Mouse (Mus musculus) monocyte, adult 2 months (primary cell): ENCODE results near the gene Msh6.
"Not testable (repeated sequence)": the region's sequence is repeated elsewhere in the genome, so short reads cannot be mapped to it uniquely, and the experiment has no call there.

ENCODE experiments used
- DNase-seq, 2 experiments: peaks; one replicate each; pipeline ENCODE4 v3.0.0; 2022; ENCODE audit warnings: low spot score in 2 of 2, low read depth in 1 of 2

Gene Msh6

DNA sequence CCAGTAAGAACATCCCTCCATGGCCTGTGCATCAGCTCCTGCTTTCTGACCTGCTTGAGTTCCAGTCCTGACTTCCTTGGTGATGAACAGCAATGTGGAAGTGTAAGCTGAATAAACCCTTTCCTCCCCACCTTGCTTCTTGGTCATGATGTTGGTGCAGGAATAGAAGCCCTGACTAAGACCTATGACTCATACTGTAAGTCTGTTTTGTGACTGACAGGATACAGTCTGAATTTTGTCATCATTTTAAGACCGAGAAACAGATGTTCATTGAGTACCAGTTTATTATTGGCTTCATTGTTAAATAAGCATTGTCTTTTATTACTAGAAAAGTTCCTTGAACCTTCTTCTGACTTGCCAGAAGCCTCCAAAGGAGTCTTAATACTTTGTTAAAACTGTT, 4.8 kb downstream of the Msh6 start:
- DNase-seq: not testable (repeated sequence)

DNA sequence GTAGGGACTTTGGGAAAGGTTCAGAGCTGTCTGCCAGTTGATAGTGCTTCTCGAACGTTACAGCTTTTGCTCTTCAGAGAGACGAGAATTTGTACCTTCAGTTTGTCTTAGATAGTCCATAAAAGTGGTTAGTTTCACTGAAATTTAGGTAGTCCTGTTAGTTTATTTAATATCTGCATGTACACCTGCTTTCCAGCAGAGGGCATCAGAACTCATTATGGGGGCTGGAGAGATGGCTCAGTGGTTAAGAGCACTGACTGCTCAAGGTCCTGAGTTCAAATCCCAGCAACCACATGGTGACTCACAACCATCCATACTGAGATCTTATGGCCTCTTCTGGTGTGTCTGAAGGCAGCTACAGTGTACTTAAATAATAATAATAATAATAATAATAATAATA, 7.2 kb downstream of the Msh6 start:
- no peak for DNase-seq

DNA sequence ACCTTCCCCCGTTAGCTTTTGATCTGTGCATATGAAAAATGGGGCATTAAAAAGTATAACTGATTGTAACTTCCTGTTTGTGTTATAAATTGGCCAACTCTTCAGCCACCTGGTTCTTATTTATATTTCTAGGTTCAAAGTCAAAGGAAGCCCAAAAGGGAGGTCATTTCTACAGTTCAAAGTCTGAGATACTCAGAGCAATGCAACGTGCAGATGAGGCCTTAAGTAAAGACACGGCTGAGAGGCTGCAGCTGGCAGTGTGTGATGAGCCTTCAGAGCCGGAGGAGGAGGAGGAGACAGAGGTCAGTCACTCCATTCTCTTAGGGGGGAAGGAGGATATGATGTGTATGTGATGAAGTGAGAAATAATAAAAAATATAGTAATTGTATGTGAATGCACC, 8.5 kb downstream of the Msh6 start:
- DNase-seq: no peak

DNA sequence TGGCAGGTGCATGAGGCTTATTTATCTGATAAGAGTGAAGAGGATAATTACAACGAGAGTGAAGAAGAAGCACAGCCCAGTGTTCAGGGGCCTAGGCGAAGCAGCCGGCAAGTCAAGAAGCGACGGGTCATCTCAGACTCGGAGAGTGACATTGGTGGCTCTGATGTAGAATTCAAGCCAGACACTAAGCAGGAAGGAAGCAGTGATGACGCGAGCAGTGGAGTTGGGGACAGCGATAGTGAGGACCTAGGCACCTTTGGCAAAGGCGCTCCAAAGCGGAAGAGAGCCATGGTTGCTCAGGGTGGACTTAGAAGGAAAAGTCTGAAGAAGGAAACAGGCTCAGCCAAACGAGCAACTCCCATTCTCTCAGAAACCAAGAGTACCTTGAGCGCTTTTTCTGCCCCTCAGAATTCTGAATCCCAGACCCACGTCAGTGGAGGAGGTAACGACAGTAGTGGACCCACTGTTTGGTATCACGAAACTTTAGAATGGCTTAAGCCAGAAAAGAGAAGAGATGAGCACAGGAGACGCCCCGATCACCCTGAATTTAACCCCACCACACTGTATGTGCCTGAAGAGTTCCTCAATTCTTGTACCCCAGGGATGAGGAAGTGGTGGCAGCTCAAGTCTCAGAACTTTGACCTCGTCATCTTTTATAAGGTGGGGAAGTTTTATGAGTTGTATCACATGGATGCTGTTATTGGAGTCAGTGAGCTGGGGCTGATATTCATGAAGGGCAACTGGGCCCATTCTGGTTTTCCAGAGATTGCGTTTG, 9.8 kb downstream of the Msh6 start:
- peak; percentile 29 to 47 for DNase-seq

DNA sequence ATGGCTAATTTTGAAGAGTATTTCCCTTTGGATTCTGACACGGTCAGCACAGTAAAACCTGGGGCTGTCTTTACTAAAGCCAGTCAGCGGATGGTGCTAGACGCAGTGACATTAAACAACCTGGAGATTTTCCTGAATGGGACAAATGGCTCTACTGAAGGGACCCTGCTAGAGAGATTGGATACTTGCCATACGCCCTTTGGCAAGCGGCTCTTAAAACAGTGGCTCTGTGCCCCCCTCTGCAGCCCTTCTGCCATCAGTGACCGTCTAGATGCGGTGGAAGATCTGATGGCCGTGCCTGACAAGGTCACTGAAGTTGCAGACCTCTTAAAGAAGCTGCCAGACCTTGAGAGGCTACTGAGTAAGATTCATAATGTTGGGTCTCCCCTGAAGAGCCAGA, 11.1 kb downstream of the Msh6 start:
- DNase-seq: no peak

DNA sequence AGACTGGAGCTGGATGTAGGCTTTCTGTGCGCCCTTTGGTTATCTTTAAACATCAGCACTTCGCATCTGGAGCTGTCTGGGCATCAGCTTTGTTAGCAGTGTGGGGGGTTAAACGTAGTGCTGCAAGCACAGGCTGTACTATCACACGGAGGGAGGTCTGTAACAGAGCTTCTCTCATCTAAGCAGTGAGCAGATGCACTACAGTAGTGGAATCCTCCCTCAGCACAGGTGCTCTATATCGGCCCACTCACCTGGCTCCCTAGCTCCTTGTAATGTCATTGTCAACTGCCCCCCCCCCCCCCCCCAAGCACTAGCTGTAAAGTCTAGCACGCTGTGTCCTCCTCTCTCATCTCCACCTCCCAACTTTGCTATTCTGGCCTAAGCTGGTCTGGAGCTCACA, 12.6 kb downstream of the Msh6 start:
- no peak for DNase-seq

DNA sequence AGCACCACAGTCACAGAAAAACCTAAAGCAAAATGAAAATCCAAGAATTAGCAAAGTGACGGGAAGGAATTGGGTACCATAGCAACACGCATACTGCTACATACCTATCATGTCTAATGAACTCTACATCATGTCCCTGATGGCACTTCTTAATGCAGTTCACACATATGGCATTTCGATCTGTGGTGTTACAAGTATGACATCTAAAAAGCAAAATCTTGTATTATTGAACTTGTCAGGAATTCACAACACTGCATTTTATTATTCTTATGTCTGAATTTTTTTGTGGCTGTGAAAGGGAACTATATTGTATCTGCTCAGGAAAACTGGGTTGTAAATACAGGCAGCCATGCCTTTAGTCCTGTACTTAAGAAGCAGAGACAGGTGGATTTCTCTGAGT, 17.3 kb downstream of the Msh6 start:
- DNase-seq: no peak

DNA sequence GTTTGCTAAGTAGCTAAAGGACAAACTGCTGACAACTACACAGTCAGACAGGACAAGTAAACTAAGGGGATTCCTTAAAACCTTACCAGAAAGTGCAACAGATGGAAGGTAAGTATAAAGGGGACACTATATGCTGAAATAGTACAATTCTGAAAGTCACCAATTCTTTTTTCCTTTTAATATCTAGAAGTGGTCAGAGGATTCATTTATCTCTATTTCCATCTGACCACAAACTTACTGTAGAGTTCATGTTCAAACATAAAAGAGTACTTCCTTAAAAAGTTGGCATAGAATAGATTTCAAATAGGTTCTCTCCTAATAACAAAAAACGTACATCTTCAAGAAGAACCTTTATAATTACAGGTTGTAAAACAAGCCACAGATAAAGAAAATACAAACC, 18.5 kb downstream of the Msh6 start:
- DNase-seq: no peak

DNA sequence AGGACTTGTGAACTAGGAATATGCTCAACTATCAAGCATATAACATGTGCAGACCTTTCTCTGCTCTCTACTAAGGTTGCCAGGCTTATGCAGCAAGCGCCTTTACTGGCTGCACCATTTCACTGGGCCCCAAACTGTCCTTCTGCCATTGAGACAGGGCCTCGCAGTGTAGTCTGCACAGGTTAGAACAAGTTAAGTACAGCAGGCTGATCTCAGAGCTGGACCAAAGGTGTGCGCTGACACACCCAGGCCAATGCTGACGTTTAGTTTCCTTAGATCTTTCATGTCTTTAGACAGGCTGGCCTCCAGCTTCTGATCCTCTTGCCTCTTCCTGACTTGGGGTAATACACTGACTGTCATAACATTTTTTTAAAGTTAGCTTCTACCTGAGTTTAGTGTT, 22.9 kb downstream of the Msh6 start:
- no peak for DNase-seq

DNA sequence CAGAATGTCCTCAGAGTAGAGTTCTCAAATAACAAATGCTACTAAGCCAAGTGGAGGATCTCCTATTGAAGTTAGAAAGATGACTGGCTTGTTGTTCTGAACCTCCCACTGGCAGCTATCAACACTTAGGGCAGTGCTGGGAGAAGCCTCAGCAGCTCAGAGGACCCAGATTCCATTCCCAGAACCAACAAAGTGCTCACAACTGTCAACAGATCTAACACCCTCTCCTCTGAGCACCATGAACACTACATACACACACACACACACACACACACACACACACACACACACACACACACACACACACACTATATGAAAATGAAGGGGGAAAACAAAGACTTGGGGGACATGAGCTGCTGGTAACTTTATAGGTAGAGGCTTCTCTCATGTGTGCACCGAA, 30.0 kb downstream of the Msh6 start:
- no peak for DNase-seq

DNA sequence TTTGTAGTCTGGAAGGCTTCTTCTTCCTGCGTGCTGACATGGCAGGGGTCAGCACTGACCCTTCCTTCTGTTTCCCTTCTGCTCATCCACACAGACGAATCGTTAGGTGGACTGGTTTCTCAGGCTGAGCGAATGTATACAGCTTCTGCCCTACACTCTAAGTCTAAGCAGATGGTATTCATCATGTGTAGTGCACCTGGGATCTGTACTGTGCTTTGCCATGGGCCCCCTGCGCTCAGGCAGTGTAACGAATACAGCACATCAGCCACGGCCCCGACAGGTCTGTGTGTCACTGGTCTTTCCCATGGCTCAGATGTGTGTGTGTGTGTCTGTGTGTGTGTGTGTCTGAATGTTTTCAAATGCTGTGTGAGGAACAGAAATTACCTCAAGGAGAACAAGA, 32.1 kb downstream of the Msh6 start:
- no peak for DNase-seq

DNA sequence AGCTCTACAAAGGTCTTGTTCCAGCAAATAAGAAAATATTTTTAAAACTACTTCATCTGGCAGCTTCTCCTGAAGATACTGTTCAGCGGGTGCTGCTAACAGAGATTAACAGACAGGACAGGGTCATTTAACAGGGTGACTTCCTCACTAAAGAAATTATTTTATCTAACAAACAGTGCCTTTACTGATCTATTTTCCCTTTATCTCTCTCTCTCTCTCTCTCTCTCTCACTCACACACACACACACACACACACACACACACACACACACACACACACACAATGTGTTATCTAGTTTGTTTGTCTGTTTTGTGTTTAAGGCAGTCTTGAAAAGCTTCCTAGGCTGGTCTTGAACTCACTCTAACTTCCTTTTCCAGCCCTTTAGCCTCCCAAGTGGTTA, 39.6 kb downstream of the Msh6 start:
- DNase-seq: no peak

DNA sequence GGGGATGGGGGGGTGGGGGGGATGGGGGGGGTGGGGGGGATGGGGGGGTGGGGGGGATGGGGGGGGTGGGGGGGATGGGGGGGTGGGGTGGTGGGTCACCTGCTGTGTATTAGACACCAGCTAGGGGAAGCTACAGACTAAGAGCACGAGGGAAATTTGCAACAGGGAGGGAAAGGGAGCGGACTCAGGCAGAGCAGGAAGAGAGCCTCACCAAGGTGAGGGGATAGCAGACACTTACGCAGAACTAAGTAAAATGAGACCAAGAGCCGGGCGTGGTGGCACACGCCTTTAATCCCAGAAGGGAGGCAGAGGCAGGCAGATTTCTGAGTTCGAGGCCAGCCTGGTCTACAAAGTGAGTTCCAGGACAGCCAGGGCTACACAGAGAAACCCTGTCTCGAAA, 41.2 kb downstream of the Msh6 start:
- DNase-seq: not testable (repeated sequence)

DNA sequence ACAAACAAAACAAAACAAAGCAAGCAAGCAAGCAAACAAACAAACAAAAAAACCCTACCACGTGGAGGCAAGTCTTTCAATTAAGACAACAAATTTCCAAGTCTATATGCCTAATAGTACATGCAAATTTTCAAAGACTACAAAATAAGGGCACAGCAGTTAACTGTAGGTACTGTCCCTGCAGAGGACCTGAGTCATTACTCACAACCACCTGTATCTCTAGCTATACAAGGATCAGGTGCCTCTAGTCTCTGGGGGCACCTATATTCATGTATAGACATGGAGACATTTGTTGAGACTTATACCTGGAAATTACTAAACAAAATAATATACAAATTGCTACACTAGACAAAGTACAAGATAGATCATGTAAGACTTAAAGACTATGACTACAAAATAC, 49.1 kb downstream of the Msh6 start:
- DNase-seq: no peak

DNA sequence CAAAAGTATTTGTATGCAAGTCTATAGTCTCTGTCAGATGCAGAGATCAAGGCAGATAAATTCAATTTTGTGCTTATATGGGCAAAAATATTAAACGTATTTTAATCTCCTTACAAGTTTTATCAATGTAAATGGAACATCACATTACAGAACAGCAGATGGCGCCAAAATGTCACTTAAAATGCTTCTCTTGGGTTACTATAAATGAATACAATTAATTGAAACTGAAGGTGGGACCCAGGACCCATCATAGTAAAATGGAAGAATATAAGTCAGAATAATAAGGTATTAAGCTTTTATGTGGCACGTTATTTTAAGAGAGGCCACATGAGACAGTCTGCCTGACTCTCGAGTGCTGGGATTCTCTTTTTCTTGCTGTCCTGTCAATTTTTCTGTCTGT, 50.4 kb downstream of the Msh6 start:
- DNase-seq: peak in 1 of 2 experiments; percentile 5

DNA sequence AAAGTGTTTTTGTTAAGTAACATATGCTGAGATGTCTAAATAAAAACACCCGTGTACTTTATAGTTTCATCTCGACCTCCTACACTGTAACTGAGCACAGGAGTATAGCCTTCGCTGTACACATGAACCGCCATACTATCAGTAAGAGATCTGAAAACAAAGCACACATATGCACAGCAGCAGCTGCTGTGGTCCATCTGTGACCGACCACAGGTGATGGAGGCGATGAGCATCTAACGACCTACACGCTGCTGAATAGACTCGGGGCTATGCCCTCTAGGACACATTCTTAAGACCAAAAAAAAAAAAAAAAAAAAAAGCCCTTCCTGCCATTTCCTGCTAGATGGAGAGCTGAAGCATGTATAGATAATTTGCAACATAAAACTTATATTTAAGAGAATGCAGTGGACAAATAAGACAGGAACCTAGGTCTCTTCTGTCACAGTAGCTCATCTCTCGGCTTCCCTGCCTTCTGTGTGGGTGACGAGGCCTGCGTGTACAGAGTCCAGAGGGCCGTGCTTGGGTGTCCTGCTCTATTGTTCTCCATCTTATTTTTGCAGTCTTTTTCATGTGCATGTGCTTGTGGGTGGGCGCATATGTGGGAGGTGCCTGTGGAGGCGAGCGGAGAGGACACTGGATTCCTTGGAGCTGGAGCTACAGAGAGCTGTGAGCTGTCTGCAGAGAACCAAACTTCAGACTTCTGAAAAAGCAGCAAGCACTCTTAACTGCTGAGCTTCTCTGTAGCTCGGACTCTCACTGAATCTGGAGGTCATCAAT, 54.5 kb downstream of the Msh6 start:
- no peak for DNase-seq

DNA sequence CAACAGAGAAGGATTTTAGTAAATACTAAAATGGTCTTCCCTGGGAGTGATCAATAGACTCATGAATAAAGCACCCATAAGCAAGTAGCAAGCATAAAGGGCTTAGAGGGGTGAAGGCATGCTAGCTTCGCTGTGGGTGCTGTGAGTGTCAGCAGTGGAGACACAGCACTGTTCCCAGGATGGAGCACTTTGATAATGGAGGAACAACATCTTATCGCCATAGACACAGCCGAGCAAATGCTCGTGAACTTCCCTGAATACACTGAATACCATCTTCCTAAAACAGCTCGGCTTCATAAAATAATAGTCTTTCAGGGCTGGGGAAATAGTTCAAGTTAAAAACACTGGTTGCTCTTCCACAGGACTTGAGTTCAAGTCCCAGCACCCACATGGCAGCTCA, 56.9 kb downstream of the Msh6 start:
- no peak for DNase-seq

DNA sequence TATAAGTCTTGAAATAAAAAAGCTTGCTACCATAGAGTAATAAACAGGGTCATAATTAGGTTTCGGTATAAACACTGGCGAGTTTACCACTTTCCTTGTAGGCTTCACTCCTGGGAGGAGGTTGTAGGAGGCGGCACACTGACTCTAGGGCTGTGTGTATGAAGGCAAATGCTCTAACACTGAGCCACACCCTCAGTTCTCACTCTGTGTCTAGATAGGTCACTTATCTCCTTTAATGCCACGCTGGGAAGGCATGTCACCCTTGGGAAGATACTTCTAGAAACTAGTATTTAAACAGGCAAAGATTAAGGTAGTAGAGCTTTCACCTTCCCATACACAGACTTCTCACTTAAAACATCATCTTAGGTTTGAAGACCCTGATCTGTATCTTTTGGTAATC, 59.6 kb downstream of the Msh6 start:
- no peak for DNase-seq
